Mouse (Mus musculus): Measurements from ENCODE around the gene Dab1. TPM values are rescaled to one million over a fixed set of nuclear protein-coding genes. Genes with fewer than 3 reads are reported as not detected.

Dab1 gene
- total and polyA plus RNA-seq, 3 experiments: not detected

- H3K4me3 ChIP-seq (ENCODE audit: control insufficient read depth in 1 of 2, insufficient read depth in 1 of 2, low read depth in 2 of 2, low read length in 2 of 2): no peak overlapping the region
- no peaks in the 10 kb centered on the region for H3K36me3 ChIP-seq (ENCODE audit: control insufficient read depth in 1 of 2, insufficient read depth in 2 of 2, low read length in 2 of 2)
- H3K79me2 ChIP-seq (ENCODE audit: control insufficient read depth, insufficient read depth, low read length, poor library complexity): no peaks in the 10 kb centered on the region
- TF ChIP-seq ETS1 (IDR thresholded peaks at IDR 0.05; ENCODE audit: low read depth, low read length) (no peak), HCFC1 (IDR thresholded peaks at IDR 0.05; ENCODE audit: low read depth, low read length) (no peak), POLR2AphosphoS5 (IDR thresholded peaks at IDR 0.05; ENCODE audit: borderline replicate concordance, low read depth, low read length) (no peak), POLR2A (IDR thresholded peaks at IDR 0.05; ENCODE audit: control insufficient read depth in 1 of 2, insufficient read depth in 1 of 2, low read depth in 1 of 2, low read length in 2 of 2, poor library complexity in 1 of 2) (no peak), MYC (IDR thresholded peaks at IDR 0.05; ENCODE audit: low read depth, low read length) (no peak), GABPA (IDR thresholded peaks at IDR 0.05; ENCODE audit: low read depth, low read length) (no peak), KAT2A (conservative IDR thresholded peaks at IDR 0.05; ENCODE audit: low read depth, low read length) (no peak), NRF1 (IDR thresholded peaks at IDR 0.05; ENCODE audit: insufficient read depth, low read depth, low read length, poor library complexity, severe bottlenecking) (no peak), ZMIZ1 (IDR thresholded peaks at IDR 0.05; ENCODE audit: low read depth, low read length) (no peak), POLR2AphosphoS2 (IDR thresholded peaks at IDR 0.05; ENCODE audit: low read length) (no peak), TAL1 (IDR thresholded peaks at IDR 0.05; ENCODE audit: low read length) (no peak), NELFE (IDR thresholded peaks at IDR 0.05; ENCODE audit: low read depth, low read length) (no peak), TBP (IDR thresholded peaks at IDR 0.05; ENCODE audit: low read depth, low read length) (no peak), MAX (IDR thresholded peaks at IDR 0.05; ENCODE audit: low read length) (no peak), GATA1 (IDR thresholded peaks at IDR 0.05; ENCODE audit: low read depth, low read length) (no peak), E2F4 (IDR thresholded peaks at IDR 0.05; ENCODE audit: borderline replicate concordance, low read depth, low read length) (no peak), RCOR1 (IDR thresholded peaks at IDR 0.05; ENCODE audit: low read depth, low read length) (no peak), USF1 (IDR thresholded peaks at IDR 0.05; ENCODE audit: low read depth, low read length) (no peak), TCF12 (IDR thresholded peaks at IDR 0.05; ENCODE audit: low read depth, low read length) (no peak), ZNF384 (IDR thresholded peaks at IDR 0.05; ENCODE audit: low read depth, low read length) (no peak)
- no peak overlapping the region for H3K9ac ChIP-seq (ENCODE audit: control insufficient read depth, low read depth, low read length, poor library complexity, severe bottlenecking)
- no peaks in the 10 kb centered on the region for H3K4me1 ChIP-seq (ENCODE audit: control insufficient read depth in 1 of 2, insufficient read depth in 2 of 2, low read length in 2 of 2)
- no peaks in the 10 kb centered on the region for H3K27me3 ChIP-seq (ENCODE audit: control insufficient read depth in 1 of 2, insufficient read depth in 2 of 2, low read length in 2 of 2)
- DNase-seq (ENCODE audit: low read depth, low spot score): no peak
- H3K27ac ChIP-seq (ENCODE audit: control insufficient read depth, low read depth, low read length): no peak overlapping the region
- H3K9me3 ChIP-seq (replicated peaks; ENCODE audit: insufficient read depth, low read length): no peaks in the 10 kb centered on the region
Measured at GRCm38 (mm10) chr4:103722738-103723137, 103.6 kb downstream of the Dab1 start.

- Histone ChIP-seq H3K27ac (ENCODE audit: control insufficient read depth, low read depth, low read length) (no peak overlapping the region), H3K79me2 (ENCODE audit: control insufficient read depth, insufficient read depth, low read length, poor library complexity) (no peaks in the 10 kb centered on the region), H3K4me3 (ENCODE audit: control insufficient read depth in 1 of 2, insufficient read depth in 1 of 2, low read depth in 2 of 2, low read length in 2 of 2) (no peak overlapping the region), H3K27me3 (ENCODE audit: control insufficient read depth in 1 of 2, insufficient read depth in 2 of 2, low read length in 2 of 2) (no peaks in the 10 kb centered on the region), H3K9ac (ENCODE audit: control insufficient read depth, low read depth, low read length, poor library complexity, severe bottlenecking) (no peak overlapping the region), H3K9me3 (replicated peaks; ENCODE audit: insufficient read depth, low read length) (no peaks in the 10 kb centered on the region), H3K4me1 (ENCODE audit: control insufficient read depth in 1 of 2, insufficient read depth in 2 of 2, low read length in 2 of 2) (no peaks in the 10 kb centered on the region), H3K36me3 (ENCODE audit: control insufficient read depth in 1 of 2, insufficient read depth in 2 of 2, low read length in 2 of 2) (no peaks in the 10 kb centered on the region)
- TF ChIP-seq TCF12 (IDR thresholded peaks at IDR 0.05; ENCODE audit: low read depth, low read length) (no peak), MYC (IDR thresholded peaks at IDR 0.05; ENCODE audit: low read depth, low read length) (no peak)
- DNase-seq (ENCODE audit: low read depth, low spot score): no peak
Measured at GRCm38 (mm10) chr4:103726486-103726885, 107.3 kb downstream of the Dab1 start.

All from MEL (cell line).